Mouse (Mus musculus): Measurements from ENCODE around the gene Tenm4.

GRCm38 (mm10) chr7:96363311-96363710 lies 192.3 kb downstream of the Tenm4 start:
- TF ChIP-seq POLR2A (IDR thresholded peaks at IDR 0.05; ENCODE audit: borderline replicate concordance, insufficient read depth, low read length) (no peak), CTCF (IDR thresholded peaks at IDR 0.05; ENCODE audit: borderline replicate concordance, insufficient read depth, low read depth, low read length) (no peak)
